Mouse (Mus musculus): ENCODE data around the gene Echdc2.
"Not testable (repeated sequence)": the region's sequence is repeated elsewhere in the genome, so short reads cannot be mapped to it uniquely, and the experiment has no call there.

Echdc2 gene

GRCm38 (mm10) chr4:108165152-108165895 is at the start of gene Echdc2:
Gene Echdc2, plus strand, starts transcription at chr4:108165437.
- no peak for DNase-seq (ENCODE audit: low read depth in 1 of 2, low spot score in 2 of 2)

DNA sequence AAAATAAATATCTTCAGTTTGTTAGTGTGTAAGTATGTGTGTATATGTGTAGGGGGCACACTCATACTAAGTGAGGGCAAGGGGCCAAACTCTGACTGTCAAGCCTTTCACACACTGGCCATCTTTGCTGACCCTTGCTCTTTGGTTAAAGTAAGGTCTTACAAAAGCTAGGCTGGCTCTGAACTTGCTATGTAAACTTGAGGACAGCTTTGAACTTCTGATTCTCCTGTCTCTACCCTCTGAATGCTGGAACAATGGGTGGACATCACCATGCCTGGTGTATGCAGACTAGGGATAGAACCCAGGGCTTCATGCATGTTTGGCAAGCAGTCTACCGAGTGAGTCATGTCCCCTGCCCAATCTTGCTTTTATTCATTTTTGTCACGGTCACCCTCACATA is 48.8 kb upstream of the Echdc2 start:
- DNase-seq (ENCODE audit: low read depth in 1 of 2, low spot score in 2 of 2): no peak

GRCm38 (mm10) chr4:108117488-108117887 is 47.7 kb upstream of the Echdc2 start:
- DNase-seq (ENCODE audit: low read depth in 1 of 2, low spot score in 2 of 2): no peak

DNA sequence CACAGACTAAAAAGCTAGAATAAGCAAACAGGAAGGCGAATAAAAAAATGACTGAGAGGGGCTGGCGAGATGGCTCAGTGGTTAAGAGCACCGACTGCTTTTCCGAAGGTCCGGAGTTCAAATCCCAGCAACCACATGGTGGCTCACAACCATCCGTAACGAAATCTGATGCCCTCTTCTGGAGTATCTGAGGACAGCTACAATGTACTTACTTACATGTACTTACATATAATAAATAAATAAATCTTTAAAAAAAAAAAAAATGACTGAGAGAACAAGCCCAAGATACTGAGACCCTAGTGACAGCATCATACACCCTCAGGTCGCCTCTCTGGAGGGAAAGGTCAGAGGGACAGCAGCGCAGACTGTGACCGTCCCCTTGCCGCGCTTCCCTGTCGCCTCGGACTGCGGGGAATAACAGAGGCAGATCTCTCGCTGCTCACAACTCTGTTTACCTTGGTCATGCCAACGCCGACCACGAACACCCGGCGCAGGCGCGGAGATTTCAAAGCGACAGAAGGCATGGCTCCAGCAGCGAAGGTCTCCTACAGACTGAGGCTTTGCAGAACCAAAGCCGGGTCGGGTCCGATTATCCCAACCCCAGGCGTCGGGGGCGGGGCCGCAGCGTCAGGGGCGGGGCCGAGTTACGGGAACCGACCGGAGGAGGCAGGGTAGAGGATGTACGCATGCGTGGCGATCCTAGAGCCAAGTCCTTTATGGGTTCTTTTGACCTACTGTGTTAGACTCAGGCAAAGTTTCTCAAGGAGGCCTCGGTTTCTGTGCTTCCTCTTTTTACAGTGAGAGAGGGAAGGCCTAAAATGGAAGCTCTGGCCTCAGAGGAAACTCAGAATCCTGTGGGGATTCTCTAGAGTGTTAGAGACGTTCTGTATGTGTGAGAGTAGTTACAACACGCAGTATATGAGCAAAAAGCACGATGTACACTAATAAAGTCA is 47.0 kb upstream of the Echdc2 start:
- peak; percentile 75 to 84 for DNase-seq (ENCODE audit: low read depth in 1 of 2, low spot score in 2 of 2)

DNA sequence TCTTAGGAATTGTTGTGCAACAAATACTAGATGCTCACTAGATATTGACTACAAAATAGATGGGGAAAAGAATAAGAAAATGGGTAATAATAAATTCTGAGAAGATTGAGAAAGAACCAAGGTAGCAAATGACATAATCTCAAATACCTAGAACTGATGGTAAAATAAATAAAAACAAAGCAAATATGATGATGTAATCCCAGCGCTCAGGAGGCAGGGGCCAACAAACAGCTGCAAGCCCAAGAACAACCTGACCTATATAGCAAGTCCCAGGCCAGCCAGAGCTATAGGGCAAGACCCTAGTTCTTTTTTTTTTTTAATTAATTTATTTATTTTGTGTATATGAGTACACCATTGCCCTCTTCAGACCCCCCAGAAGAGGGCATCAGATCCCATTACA is 41.1 kb upstream of the Echdc2 start:
- DNase-seq (ENCODE audit: low read depth in 1 of 2, low spot score in 2 of 2): no peak

DNA sequence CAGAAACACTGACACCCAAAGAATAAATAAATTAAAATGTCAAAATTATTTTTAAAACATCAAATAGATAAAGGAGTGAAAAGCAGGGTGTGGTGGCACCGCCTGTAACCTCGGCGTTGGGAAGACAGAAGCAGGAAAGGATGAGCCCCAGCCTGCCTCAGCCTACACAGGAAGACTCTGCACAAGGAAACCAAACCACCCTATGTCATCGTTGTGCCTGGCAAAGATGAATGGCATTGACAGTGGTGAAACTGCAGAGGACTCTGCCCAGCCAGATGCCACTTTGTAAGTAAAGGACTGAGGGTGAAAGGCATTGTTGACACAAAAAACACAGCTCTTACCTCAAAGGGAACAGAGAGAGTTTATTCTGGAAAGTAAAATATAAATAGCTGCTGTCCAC is 39.0 kb upstream of the Echdc2 start:
- DNase-seq (ENCODE audit: low read depth in 1 of 2, low spot score in 2 of 2): no peak

DNA sequence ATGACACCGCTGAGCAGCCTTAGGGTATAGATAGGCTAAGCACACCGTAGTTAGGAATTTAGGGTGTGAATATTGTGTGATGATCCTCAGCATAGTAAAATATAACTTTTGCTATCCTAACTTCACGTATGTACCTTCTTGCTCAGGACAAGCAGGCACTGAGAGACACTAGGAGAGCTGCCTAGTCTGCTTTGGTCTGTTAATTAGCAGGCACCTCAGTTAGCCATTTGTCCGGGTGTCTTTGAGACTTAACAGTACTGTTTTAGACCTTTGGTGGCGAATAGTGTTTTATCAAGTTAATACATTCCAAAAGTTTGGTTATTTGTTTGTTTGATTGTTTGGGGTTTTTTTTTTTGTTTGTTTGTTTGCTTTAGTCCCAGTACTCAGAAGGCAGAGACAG is 37.7 kb upstream of the Echdc2 start:
- DNase-seq (ENCODE audit: low read depth in 1 of 2, low spot score in 2 of 2): no peak

GRCm38 (mm10) chr4:108128339-108128738 is 36.9 kb upstream of the Echdc2 start:
- no peak for DNase-seq (ENCODE audit: low read depth in 1 of 2, low spot score in 2 of 2)

DNA sequence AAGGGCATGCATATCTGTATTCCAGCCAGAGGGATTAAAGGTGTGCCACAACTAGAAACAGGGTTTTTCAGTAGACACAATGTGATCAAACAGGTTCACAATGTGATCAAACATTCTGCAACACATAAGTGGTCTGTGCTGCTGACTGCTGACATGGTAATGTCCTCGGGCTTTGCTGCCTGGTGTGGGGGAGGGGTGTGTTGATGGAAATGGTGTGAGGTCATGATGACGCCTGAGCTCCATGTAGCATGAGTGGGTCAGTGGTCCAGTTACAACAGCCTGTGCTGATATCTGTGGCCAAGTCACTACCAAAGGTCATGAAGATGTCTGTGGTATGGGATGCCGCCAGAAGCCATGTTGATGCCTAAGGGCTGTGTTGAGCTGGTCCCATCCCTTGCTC is 34.8 kb upstream of the Echdc2 start:
- DNase-seq (ENCODE audit: low read depth in 1 of 2, low spot score in 2 of 2): no peak

DNA sequence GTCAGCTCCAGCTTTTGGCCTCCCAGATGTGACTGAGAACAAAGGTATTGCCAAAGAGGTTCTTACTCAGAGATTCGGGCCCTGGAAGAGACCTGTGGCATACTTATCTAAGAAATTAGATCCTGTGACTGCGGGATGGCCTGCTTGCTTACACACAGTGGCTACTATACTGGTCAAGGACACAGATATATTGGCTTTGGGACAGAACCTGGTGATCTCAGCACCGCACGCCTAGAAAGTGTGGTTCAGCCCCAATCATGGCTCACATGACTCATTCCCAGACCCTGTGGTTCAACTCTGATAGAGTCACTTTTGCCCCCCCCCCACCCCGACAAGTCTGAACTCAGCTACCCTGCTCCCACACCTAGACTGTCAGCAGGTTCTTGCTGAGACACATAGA is 28.3 kb upstream of the Echdc2 start:
- no peak for DNase-seq (ENCODE audit: low read depth in 1 of 2, low spot score in 2 of 2)

DNA sequence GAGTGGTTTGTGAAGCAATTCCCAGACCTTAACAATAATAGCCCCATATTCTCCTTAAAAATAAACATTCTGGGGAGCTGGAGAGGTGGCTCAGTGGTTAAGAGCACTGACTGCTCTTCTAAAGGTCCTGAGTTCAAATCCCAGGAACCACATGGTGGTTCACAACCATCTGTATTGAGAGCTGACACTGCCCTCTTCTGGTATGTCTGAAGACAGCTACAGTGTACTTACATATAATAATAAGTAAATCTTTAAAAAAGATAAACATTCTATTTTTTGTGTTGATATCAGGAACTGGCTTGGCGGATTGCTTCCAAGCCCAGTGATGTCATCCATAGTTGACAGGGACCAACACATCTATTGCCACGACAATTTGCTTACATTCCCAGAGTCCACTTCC is 22.1 kb upstream of the Echdc2 start:
- DNase-seq (ENCODE audit: low read depth in 1 of 2, low spot score in 2 of 2): not testable (repeated sequence)

- no peak for DNase-seq (ENCODE audit: low read depth in 1 of 2, low spot score in 2 of 2)
Measured at GRCm38 (mm10) chr4:108143778-108144177, 21.5 kb upstream of the Echdc2 start.

GRCm38 (mm10) chr4:108144880-108145279 is 20.4 kb upstream of the Echdc2 start, which contains the start of gene Scp2:
Gene Scp2, minus strand, starts transcription at chr4:108144998.
- no peak for DNase-seq (ENCODE audit: low read depth in 1 of 2, low spot score in 2 of 2)

DNA sequence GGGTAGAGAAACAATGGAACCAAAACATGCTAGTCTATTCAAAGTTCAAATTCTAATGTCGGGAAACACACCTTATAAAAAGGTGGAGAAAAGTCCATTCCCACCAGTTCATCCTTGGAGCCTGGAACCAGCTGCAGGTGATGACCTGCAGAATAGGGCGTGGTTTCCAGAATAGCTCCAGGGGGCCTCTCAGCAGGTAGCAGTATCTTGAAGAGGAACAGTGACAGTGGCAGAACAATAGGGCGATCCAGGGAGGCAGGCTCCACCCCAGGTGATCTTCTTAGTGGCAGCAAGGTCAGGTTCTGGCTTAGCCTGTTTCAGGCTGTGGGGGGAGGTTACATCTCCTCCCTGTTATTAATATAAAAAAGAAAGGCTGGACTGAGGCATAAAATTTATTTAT is 19.7 kb upstream of the Echdc2 start:
- not testable (repeated sequence) for DNase-seq (ENCODE audit: low read depth in 1 of 2, low spot score in 2 of 2)

GRCm38 (mm10) chr4:108155141-108155540 is 10.1 kb upstream of the Echdc2 start:
- not testable (repeated sequence) for DNase-seq (ENCODE audit: low read depth in 1 of 2, low spot score in 2 of 2)

- DNase-seq (ENCODE audit: low read depth in 1 of 2, low spot score in 2 of 2): no peak
Measured at GRCm38 (mm10) chr4:108161936-108162335, 3.3 kb upstream of the Echdc2 start.

DNA sequence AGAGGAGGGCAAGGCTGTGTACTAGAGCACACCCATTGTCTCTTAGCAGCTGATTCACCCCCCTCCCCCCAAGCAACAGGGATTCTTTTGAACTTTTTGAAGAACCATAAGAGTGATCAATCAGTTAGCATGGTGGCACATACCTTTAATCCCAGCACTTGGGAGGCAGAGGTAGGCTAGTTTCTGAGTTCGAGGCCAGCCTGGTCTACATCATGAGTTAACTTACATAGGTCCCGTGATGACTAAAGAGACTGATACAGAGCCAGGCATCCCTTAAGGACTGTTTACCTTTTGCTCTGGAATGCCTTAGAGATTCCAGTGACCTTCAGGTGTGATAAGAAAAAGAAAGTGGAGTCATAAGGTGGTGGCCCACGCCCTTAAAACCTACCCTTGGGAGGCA is 1.9 kb upstream of the Echdc2 start:
- no peak for DNase-seq (ENCODE audit: low read depth in 1 of 2, low spot score in 2 of 2)

GRCm38 (mm10) chr4:108166874-108167273 is 1.6 kb downstream of the Echdc2 start:
- no peak for DNase-seq (ENCODE audit: low read depth in 1 of 2, low spot score in 2 of 2)

DNA sequence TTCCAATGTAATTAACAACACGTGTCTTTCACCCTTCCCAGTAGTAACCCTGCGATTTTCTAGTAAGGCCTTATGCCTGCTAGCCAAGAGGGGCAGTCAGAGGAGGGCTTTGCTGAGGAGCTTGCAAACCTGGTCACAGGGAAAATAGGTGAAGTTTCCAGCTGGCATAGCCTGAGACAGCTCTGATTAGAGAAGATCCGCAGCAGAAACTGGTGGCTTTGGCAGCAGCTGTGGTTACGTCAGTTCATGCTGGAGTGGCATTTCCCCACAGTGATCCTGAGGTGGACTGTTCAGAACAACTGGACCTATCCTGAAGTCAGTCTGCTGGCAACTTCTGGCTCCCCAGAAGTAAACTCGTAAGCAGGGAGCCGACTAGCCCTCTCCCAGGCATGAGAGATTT is 2.8 kb downstream of the Echdc2 start:
- DNase-seq (ENCODE audit: low read depth in 1 of 2, low spot score in 2 of 2): no peak

GRCm38 (mm10) chr4:108182278-108182677 is 17.0 kb downstream of the Echdc2 start:
- no peak for DNase-seq (ENCODE audit: low read depth in 1 of 2, low spot score in 2 of 2)

DNA sequence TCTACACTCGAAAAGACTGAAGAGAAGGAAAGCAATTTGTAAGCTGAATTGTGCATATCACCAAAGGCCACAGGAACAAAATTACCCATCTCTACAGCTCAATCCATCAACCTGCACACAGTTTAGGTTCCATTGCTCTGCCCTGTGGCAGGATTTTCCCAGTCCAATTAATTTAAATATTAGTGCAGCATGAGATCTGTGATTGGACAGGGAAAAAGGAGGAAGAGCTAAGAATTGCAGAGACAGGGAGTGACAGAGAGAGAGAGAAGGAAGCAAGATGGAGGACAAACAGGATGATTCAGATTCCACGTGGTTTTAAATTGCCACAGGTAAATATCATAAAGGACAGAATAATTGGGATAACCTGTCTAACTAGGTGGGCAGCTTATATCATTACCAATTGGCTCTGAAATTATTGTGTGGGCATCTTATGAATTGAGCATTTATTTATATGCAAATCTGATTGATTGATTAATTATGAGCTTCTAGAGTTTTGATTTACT is 27.6 kb downstream of the Echdc2 start:
- DNase-seq (ENCODE audit: low read depth in 1 of 2, low spot score in 2 of 2): no peak

DNA sequence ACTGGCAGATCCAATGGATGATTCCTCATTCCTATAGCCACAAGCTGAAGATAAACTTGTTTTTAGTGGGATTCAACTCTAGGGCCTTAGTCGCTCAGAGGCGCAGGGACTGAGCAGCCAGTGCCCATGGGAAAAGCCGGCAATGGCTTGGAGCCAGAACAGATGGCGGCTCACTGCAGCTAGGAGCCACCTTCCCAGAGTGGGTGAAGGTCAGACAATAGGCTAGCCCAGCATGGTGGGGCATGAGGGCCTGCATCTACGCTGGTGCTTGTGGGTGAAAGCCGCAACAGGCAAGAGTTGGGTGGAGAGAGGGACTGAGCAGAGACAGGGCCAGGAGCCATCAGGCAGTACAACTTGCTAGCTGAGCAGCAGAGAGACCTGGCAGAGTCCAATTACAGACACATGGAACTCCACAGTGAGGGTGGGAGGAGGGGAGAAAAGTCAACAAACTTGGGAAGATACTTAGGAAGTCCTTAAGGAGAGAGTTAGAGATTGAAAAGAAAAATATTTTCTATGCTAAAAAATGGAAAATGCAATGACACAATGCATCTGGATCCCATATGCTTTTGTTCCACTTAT is 31.1 kb downstream of the Echdc2 start:
- DNase-seq (ENCODE audit: low read depth in 1 of 2, low spot score in 2 of 2): no peak

All from monocyte, adult 2 months (primary cell).